Mouse (Mus musculus): Measurements from ENCODE around the gene Hpf1. TPM values are rescaled to one million over a fixed set of nuclear protein-coding genes. Genes with fewer than 3 reads are reported as not detected.

Hpf1 gene
- polyA plus RNA-seq, 1 experiment from 2014 or later, result 96.3 TPM

- Histone ChIP-seq H3K4me2 (replicated peaks) (no peak overlapping the region), H3K36me3 (replicated peaks; ENCODE audit: control insufficient read depth, insufficient read depth) (no peaks in the 10 kb centered on the region), H3K4me1 (replicated peaks; ENCODE audit: control insufficient read depth, insufficient read depth, low read length) (peaks cover 11% of the 10 kb centered on the region), H3K4me3 (replicated peaks; ENCODE audit: low read length) (no peak overlapping the region), H3K9me3 (ENCODE audit: control insufficient read depth, low read length) (no peaks in the 10 kb centered on the region), H3K27ac (no peak overlapping the region), H3K27me3 (ENCODE audit: control insufficient read depth, insufficient read depth, low read length) (no peaks in the 10 kb centered on the region), H3K9ac (no peak overlapping the region)
- ATAC-seq (ENCODE audit: low FRiP score), result no peak
- no peak for DNase-seq (ENCODE audit: low spot score)
- 90% methylated on average over 7 of the region's 7 CpGs for WGBS
Measured at GRCm38 (mm10) chr8:60956847-60957246, 66.6 kb downstream of the Hpf1 start.

Other genes starting within 250 kb of the Hpf1 start
- 79.0 and 86.1 TPM in 2 replicates for gene Clcn3, start 92.9 kb downstream of the Hpf1 start, polyA plus RNA-seq (2014; fragmentation: Nextera tagmentation; extraction: Ambion mirVana)
- 29.0 and 30.3 TPM in 2 replicates for gene Nek1, start 102.8 kb downstream of the Hpf1 start, polyA plus RNA-seq (2014; fragmentation: Nextera tagmentation; extraction: Ambion mirVana)